Mouse (Mus musculus) central nervous system, embryonic 14 days (tissue): Measurements from ENCODE around the gene Vmn1r36. TPM values are rescaled to one million over a fixed set of nuclear protein-coding genes. Genes with fewer than 3 reads are reported as not detected.

ENCODE experiments used
- polyA plus RNA-seq: library from polyadenylated mRNA; depleted of rRNA; stranded (reverse); fragments of >200 nt; gene quantifications from 2 replicates; pipeline ENCODE4 v1.2.3, GENCODE M21; 2012; rRNA removed

The Vmn1r36 gene
- not detected in 2 replicates for polyA plus RNA-seq

DNA sequence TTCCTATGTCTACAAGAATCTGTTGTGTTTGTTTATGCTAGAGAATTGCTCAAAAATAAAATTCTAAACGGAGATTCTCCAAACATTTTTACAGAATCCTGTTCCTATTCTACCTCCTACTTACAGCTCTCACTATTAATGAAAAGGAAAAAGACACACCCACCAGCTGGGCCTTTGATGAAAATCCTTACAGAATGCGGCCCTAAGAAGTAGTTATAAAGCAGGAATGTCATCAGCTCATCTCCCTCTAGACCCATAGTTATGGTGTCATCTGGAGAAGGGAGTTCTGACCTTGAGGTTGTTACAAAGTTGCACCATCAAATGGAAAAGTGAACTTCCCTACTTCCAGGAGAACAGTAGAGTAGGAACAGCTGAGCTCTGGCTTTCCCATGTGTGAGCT, at the start of gene Vmn1r36:
Vmn1r36 (minus strand) TSS at position 101 of the 400 bp plus-strand sequence.

DNA sequence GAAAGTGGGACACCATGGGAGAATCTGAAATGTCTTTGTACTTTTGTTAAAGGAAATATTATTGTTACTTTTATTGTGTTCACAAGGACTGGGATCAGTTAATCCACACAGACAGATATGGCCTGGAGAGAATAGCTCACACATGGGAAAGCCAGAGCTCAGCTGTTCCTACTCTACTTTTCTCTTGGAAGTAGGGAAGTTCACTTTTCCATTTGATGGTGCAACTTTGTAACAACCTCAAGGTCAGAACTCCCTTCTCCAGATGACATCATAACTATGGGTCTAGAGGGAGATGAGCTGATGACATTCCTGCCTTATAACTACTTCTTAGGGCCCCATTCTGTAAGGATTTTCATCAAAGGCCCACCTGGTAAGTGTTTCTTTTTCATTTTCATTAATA, 10.1 kb upstream of the Vmn1r36 start, which contains the start of gene Vmn1r37:
Vmn1r37 (plus strand) TSS at position 301 of the 400 bp plus-strand sequence.

DNA sequence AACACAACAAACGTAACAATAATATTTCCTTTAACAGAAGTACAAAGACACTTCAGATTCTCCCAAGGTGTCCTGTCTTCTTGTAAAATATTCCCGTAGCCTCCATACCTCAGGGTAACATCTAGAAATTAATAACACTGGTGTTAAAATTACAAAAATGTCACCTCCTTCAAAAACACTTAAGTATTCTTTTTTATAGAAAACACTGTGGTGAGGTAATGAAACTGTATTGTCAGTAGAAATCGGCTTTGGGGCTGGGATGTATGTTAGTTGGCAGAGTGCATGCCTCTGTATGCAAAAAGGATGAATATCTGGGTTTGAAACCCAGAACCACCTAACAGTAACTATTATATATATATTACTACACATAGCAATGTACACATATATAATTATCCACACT, 33.2 kb downstream of the Vmn1r36 start, which contains the start of gene Vmn1r35:
Vmn1r35 (minus strand) TSS at position 101 of the 400 bp plus-strand sequence.

Other genes starting within 250 kb of the Vmn1r36 start
- gene Mad2l1, start 183.8 kb downstream of the Vmn1r36 start, polyA plus RNA-seq: 35.9 and 44.4 TPM in 2 replicates
- not detected in 2 replicates for gene Vmn1r32, start 159.1 kb downstream of the Vmn1r36 start, polyA plus RNA-seq
- gene Vmn1r33, start 100.9 kb downstream of the Vmn1r36 start, polyA plus RNA-seq: not detected in 2 replicates
- not detected in 2 replicates for gene Vmn1r34, start 75.3 kb downstream of the Vmn1r36 start, polyA plus RNA-seq
- gene Vmn1r35, start 33.3 kb downstream of the Vmn1r36 start, polyA plus RNA-seq: not detected in 2 replicates
- not detected in 2 replicates for gene Vmn1r37, start 10.2 kb upstream of the Vmn1r36 start, polyA plus RNA-seq
- gene Vmn1r38, start 63.5 kb upstream of the Vmn1r36 start, polyA plus RNA-seq: not detected in 2 replicates
- not detected in 2 replicates for gene Vmn1r39, start 91.4 kb upstream of the Vmn1r36 start, polyA plus RNA-seq
- gene Gng12, start 177.2 kb upstream of the Vmn1r36 start, polyA plus RNA-seq: 17.6 and 24.0 TPM in 2 replicates